Mouse (Mus musculus) hindbrain, embryonic 11.5 days (tissue): ENCODE measurements around the gene Ptprb. TPM values are rescaled to one million over a fixed set of nuclear protein-coding genes. Genes with fewer than 3 reads are reported as not detected.

Experiments used
- ATAC-seq: fragments of 200-750 bp; cut with Nextera tagmentation; 2 replicates; pipeline ENCODE4 v1.8.0; 2017; ENCODE audit warnings: mild to moderate bottlenecking, moderate TSS enrichment, moderate library complexity; ENCODE audit not compliant: low FRiP score
- DNase-seq: peaks from one replicate; pipeline ENCODE4 v3.0.0-alpha.2; 2015; ENCODE audit warnings: low spot score
- H3K27ac ChIP-seq: fragments of 300-500 bp; sonication (generic); 2 replicates; pipeline ENCODE4 v1.5.1; 2014; ENCODE audit warnings: mild to moderate bottlenecking, low read depth, low read length
- H3K27me3 ChIP-seq: fragments of 300-500 bp; sonication (generic); 2 replicates; pipeline ENCODE4 v1.6.1; 2014; ENCODE audit warnings: mild to moderate bottlenecking, low read length, moderate library complexity, mixed read lengths; ENCODE audit not compliant: control insufficient read depth, insufficient read depth
- H3K36me3 ChIP-seq: fragments of 300-500 bp; sonication (generic); 2 replicates; pipeline ENCODE4 v1.6.1; 2014; ENCODE audit warnings: mild to moderate bottlenecking, low read length, moderate library complexity, mixed read lengths; ENCODE audit not compliant: control insufficient read depth, insufficient read depth
- H3K4me1 ChIP-seq: fragments of 300-500 bp; sonication (generic); replicated peaks from 2 replicates; pipeline ENCODE4 v1.6.1; 2014; ENCODE audit warnings: low read length, mixed read lengths; ENCODE audit not compliant: control insufficient read depth, insufficient read depth
- H3K4me2 ChIP-seq: fragments of 300-500 bp; sonication (generic); replicated peaks from 2 replicates; pipeline ENCODE4 v1.6.1; 2014; ENCODE audit warnings: mild to moderate bottlenecking, low read depth, low read length
- H3K4me3 ChIP-seq: fragments of 300-500 bp; sonication (generic); 2 replicates; pipeline ENCODE4 v1.5.1; 2014; ENCODE audit warnings: low read depth, low read length
- H3K9ac ChIP-seq: fragments of 300-500 bp; sonication (generic); 2 replicates; pipeline ENCODE4 v1.6.1; 2014; ENCODE audit warnings: low read depth, low read length
- H3K9me3 ChIP-seq: fragments of 300-500 bp; sonication (generic); 2 replicates; pipeline ENCODE4 v1.6.1; 2016; ENCODE audit warnings: low read length; ENCODE audit not compliant: control insufficient read depth
- WGBS: fragments of 180-500 bp; shearing (Covaris S2); extraction: QIAGEN DNeasy Blood & Tissue Kit; methylation state at CpG from one replicate; pipeline ENCODE4 v1.1.7; 2014; 5-methylcytosine and 5-hydroxymethylcytosine counted together
- polyA plus RNA-seq: library from polyadenylated mRNA; unstranded; fragments of >200 nt; fragmentation: Nextera tagmentation; extraction: Ambion mirVana; gene quantifications from 2 replicates; pipeline ENCODE4 v1.2.1, GENCODE M21; 2014

The Ptprb gene
- polyA plus RNA-seq, 1 experiment from 2014 or later: 2.6 TPM

DNA sequence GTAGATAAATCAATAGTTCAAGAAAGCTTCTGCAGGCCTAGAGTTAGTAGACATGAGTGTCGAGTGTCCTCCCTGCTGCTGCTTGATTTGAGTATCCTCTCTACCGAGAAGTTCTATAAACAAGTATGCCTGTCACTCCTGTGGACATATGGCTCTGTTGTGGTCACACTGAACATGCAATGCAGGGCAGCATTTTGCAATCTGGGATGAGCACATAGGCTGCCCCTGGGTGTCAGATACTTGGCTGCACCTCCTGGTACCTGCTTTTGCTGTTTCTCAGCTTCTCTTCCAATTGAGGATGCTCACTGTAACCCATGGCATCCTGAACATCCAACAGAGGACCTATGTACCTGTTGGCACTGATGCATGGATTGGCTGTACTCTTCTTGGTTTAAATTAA lies 34.1 kb downstream of the Ptprb start:
- Histone ChIP-seq H3K4me1 (no peaks in the 10 kb centered on the region), H3K9ac (no peak overlapping the region), H3K9me3 (no peaks in the 10 kb centered on the region), H3K27me3 (no peaks in the 10 kb centered on the region), H3K36me3 (no peaks in the 10 kb centered on the region), H3K27ac (no peak overlapping the region), H3K4me3 (no peak overlapping the region), H3K4me2 (no peak overlapping the region)
- 82% methylated on average over 2 of the region's 2 CpGs for WGBS
- ATAC-seq: no peak
- no peak for DNase-seq

DNA sequence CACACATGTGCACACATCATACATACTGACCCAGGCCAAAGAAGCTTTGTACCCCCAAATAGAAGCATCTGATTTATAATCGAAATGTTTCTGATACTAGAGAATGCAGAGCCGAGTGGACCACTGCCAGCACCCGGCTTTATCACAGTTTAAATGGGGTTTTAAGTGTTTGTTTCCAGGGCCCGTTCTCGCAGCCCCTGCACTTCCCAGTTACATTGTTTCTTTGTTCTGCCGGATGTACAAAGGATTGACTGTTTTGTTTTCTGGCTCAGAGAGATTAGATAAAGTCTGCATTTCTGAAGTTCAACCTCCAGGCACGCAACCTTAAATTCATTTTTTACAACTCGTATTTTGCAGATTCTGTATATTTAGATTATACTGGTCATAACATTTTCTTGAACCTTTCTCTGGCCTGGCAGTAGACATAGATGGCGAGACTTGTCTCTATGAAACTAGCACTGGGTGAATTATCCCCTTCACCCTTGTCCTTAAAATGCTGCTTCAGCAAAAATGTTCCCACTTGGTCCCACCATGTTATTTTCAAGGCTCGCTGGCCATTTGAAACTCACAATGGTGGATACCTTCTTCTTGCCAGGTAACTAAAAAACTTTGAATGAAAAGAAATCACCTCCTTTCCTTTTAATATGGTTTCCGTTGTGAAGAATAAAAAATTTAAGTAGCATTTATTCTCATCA lies 35.3 kb downstream of the Ptprb start:
- ATAC-seq: no peak

GRCm38 (mm10) chr10:116319246-116319645 lies 43.9 kb downstream of the Ptprb start:
- H3K27ac ChIP-seq: no peak overlapping the region
- H3K9ac ChIP-seq: no peak overlapping the region
- no peak overlapping the region for H3K4me3 ChIP-seq
- no peaks in the 10 kb centered on the region for H3K9me3 ChIP-seq
- DNase-seq (peak; percentile 89), ATAC-seq (peak; percentile 53; the same call in 1 of the 2 replicates)
- no peaks in the 10 kb centered on the region for H3K27me3 ChIP-seq
- H3K4me1 ChIP-seq: no peaks in the 10 kb centered on the region
- WGBS: 23% methylated on average over 12 of the region's 12 CpGs
- H3K36me3 ChIP-seq: no peaks in the 10 kb centered on the region
- H3K4me2 ChIP-seq: no peak overlapping the region

More for the DNA sequence above, 35.3 kb downstream of the Ptprb start:
- Histone ChIP-seq H3K9me3 (no peaks in the 10 kb centered on the region), H3K4me3 (no peak overlapping the region), H3K4me1 (no peaks in the 10 kb centered on the region), H3K36me3 (no peaks in the 10 kb centered on the region), H3K4me2 (no peak overlapping the region), H3K27ac (no peak overlapping the region), H3K9ac (no peak overlapping the region), H3K27me3 (no peaks in the 10 kb centered on the region)
- 61% methylated on average over 11 of the region's 11 CpGs for WGBS
- no peak for DNase-seq

GRCm38 (mm10) chr10:116329086-116329485 lies 53.8 kb downstream of the Ptprb start:
- no peak overlapping the region for H3K4me2 ChIP-seq
- H3K9ac ChIP-seq: no peak overlapping the region
- H3K9me3 ChIP-seq: no peaks in the 10 kb centered on the region
- no peak for DNase-seq
- H3K27ac ChIP-seq: no peak overlapping the region
- WGBS: 38% methylated on average over 5 of the region's 5 CpGs
- ATAC-seq: no peak
- no peak overlapping the region for H3K4me3 ChIP-seq
- no peaks in the 10 kb centered on the region for H3K27me3 ChIP-seq
- no peaks in the 10 kb centered on the region for H3K36me3 ChIP-seq
- H3K4me1 ChIP-seq: no peaks in the 10 kb centered on the region

DNA sequence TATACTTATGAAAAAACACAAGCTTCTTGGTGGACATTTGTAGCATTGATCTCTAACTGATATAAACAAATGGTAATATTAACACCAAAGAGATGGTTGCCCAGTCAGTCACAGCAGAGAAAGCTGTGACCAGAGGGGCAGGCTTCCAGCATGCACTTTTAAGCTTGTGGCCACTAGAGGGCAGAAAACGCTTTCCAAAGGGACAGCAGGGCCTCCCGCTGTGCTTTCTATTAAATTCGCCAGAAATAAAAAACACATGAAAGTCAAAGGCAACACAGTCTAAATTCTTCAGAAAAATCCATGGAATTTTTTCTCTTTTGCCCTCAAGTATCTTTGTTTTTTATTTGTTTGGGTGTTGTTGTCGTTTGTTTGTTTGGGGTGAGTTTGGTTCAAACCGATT lies 55.1 kb downstream of the Ptprb start:
- no peaks in the 10 kb centered on the region for H3K36me3 ChIP-seq
- H3K4me3 ChIP-seq: no peak overlapping the region
- no peaks in the 10 kb centered on the region for H3K9me3 ChIP-seq
- no peaks in the 10 kb centered on the region for H3K27me3 ChIP-seq
- H3K4me1 ChIP-seq: no peaks in the 10 kb centered on the region
- no peak overlapping the region for H3K27ac ChIP-seq
- H3K9ac ChIP-seq: no peak overlapping the region
- 13% methylated on average over 5 of the region's 5 CpGs for WGBS
- no peak overlapping the region; the same call in 1 of the 2 replicates for H3K4me2 ChIP-seq
- ATAC-seq (no peak), DNase-seq (peak; percentile 91)

DNA sequence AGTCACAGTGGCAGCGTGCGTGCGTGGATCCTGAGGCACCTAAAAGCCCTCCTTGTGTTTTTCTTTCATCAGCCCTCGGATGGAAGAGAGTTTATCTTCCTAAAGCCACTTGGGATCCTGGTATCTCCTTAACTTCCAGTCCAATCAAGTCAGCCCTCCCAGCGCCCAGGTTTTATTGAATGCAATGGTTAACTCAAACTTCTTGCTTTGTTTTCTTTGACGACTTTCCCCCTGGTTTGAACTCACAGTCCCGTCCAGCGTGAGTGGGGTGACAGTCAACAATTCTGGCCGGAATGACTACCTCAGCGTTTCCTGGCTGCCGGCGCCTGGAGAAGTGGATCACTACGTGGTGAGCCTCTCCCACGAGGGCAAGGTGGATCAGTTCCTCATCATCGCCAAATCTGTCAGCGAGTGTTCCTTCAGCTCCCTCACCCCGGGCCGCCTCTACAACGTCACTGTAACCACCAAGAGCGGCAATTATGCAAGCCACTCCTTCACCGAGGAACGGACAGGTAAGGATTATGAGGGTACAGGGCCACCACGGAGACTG lies 55.7 kb downstream of the Ptprb start:
- 26% methylated on average over 23 of the region's 23 CpGs for WGBS
- no peak for ATAC-seq

GRCm38 (mm10) chr10:116333666-116334065 lies 58.3 kb downstream of the Ptprb start:
- no peak for ATAC-seq
- WGBS: 69% methylated on average over 16 of the region's 16 CpGs

More for the DNA sequence above, 55.7 kb downstream of the Ptprb start:
- H3K4me1 ChIP-seq: no peaks in the 10 kb centered on the region
- no peaks in the 10 kb centered on the region for H3K27me3 ChIP-seq
- H3K4me2 ChIP-seq: peak overlapping the region; percentile 28
- no peak for DNase-seq
- no peak overlapping the region; the same call in 1 of the 2 replicates for H3K4me3 ChIP-seq
- no peaks in the 10 kb centered on the region for H3K9me3 ChIP-seq
- no peak overlapping the region for H3K9ac ChIP-seq
- H3K27ac ChIP-seq: no peak overlapping the region
- H3K36me3 ChIP-seq: no peaks in the 10 kb centered on the region

DNA sequence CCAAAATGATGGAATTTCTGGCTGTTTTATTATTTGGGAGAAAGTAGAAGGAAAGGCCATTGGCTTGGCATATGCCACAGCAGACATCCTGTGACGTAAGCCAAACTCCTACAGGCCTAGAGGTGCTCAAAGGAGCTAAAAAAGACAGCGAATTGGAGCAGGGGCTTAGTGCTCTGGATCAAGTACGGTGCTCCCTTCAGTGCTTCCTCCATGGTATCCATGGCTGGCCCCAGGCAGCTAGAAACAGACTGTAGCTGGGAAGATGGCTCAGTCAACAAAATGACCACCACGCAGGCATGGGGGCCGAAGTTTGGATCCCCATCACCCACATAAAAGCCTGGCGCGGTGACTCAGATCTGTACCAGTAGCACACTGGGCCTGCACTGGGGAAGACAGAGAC lies 58.8 kb downstream of the Ptprb start:
- Histone ChIP-seq H3K9ac (no peak overlapping the region), H3K4me2 (no peak overlapping the region), H3K4me1 (no peaks in the 10 kb centered on the region), H3K27me3 (no peaks in the 10 kb centered on the region), H3K9me3 (no peaks in the 10 kb centered on the region), H3K27ac (no peak overlapping the region), H3K4me3 (no peak overlapping the region), H3K36me3 (no peaks in the 10 kb centered on the region)
- 94% methylated on average over 7 of the region's 7 CpGs for WGBS
- ATAC-seq: no peak
- DNase-seq: no peak

More at GRCm38 (mm10) chr10:116333666-116334065, 58.3 kb downstream of the Ptprb start:
- Histone ChIP-seq H3K36me3 (no peaks in the 10 kb centered on the region), H3K9ac (no peak overlapping the region), H3K4me2 (no peak overlapping the region), H3K4me3 (no peak overlapping the region), H3K9me3 (no peaks in the 10 kb centered on the region), H3K4me1 (no peaks in the 10 kb centered on the region), H3K27ac (no peak overlapping the region), H3K27me3 (no peaks in the 10 kb centered on the region)
- DNase-seq: no peak

DNA sequence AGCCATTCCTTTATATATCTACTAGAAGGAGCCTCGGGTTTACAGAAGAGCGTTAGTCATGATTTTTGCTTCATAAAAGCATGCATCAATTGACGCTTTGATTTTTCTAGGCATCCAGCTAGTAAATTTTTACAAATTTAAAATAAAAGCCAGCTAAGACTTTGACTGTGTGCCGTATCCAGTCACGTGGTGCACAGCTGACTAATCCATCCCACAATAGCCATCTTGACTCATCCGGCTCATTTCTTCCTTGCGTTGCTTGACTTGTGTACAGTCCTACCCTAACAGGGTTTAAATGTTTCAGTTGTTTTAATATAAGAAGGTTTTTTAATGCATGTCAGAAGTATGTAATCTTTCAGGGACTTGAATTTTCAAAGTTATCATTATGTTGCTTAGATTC lies 60.0 kb downstream of the Ptprb start:
- Histone ChIP-seq H3K9ac (no peak overlapping the region), H3K9me3 (no peaks in the 10 kb centered on the region), H3K4me3 (no peak overlapping the region), H3K4me1 (no peaks in the 10 kb centered on the region), H3K27ac (no peak overlapping the region), H3K4me2 (no peak overlapping the region), H3K27me3 (no peaks in the 10 kb centered on the region), H3K36me3 (no peaks in the 10 kb centered on the region)
- DNase-seq: no peak
- 96% methylated on average over 7 of the region's 7 CpGs for WGBS
- ATAC-seq: no peak
